Mouse (Mus musculus) cerebellum, adult 11-12 months (tissue): ENCODE data around the gene Chid1.

Experiments
- DNase-seq: peaks from one replicate; pipeline ENCODE4 v3.0.0; 2022

Gene Chid1

GRCm38 (mm10) chr7:141501820-141502555, 37.7 kb downstream of the Chid1 start:
- DNase-seq, result no peak

- no peak for DNase-seq
These were observed 42.1 kb downstream of the Chid1 start for GRCm38 (mm10) chr7:141497600-141497999.

- no peak for DNase-seq
These were observed 43.7 kb downstream of the Chid1 start for GRCm38 (mm10) chr7:141495940-141496339.

GRCm38 (mm10) chr7:141495379-141495778, 44.3 kb downstream of the Chid1 start:
- no peak for DNase-seq

GRCm38 (mm10) chr7:141493729-141494128, 45.9 kb downstream of the Chid1 start:
- no peak for DNase-seq

GRCm38 (mm10) chr7:141492738-141493137, 46.9 kb downstream of the Chid1 start:
- peak; percentile 82 for DNase-seq

- DNase-seq, result no peak
These were observed 48.5 kb downstream of the Chid1 start for GRCm38 (mm10) chr7:141491151-141491550.

- DNase-seq, result no peak
These were observed 52.5 kb downstream of the Chid1 start for GRCm38 (mm10) chr7:141487141-141487540.

- peak; percentile 65 for DNase-seq
These were observed 53.4 kb downstream of the Chid1 start for GRCm38 (mm10) chr7:141486239-141486638.

GRCm38 (mm10) chr7:141485606-141486005, 54.1 kb downstream of the Chid1 start:
- DNase-seq, result peak; percentile 98

GRCm38 (mm10) chr7:141485186-141485585, 54.5 kb downstream of the Chid1 start:
- no peak for DNase-seq

- DNase-seq, result peak; percentile 76
These were observed 55.2 kb downstream of the Chid1 start for GRCm38 (mm10) chr7:141484186-141485120.

- DNase-seq, result peak; percentile 67
These were observed 56.5 kb downstream of the Chid1 start for GRCm38 (mm10) chr7:141483114-141483653.

- DNase-seq, result peak; percentile 74
These were observed 57.1 kb downstream of the Chid1 start for GRCm38 (mm10) chr7:141482531-141483024.

GRCm38 (mm10) chr7:141481498-141482401, 57.9 kb downstream of the Chid1 start:
- peak; percentile 82 for DNase-seq

GRCm38 (mm10) chr7:141480842-141481497, 58.7 kb downstream of the Chid1 start:
- DNase-seq, result peak; percentile 88

GRCm38 (mm10) chr7:141478270-141478748, 61.3 kb downstream of the Chid1 start:
- no peak for DNase-seq

GRCm38 (mm10) chr7:141477578-141478269, 61.9 kb downstream of the Chid1 start:
- DNase-seq, result no peak

- DNase-seq, result no peak
These were observed 62.7 kb downstream of the Chid1 start for GRCm38 (mm10) chr7:141476981-141477370.

- DNase-seq, result peak; percentile 78
These were observed 63.3 kb downstream of the Chid1 start for GRCm38 (mm10) chr7:141476226-141476980.
